Mouse (Mus musculus): ENCODE measurements at regions not wholly inside any gene's neighbourhood (a gene's known extent, or its start where the extent isn't known, plus 50 kb on each side); places are given as distances from the start of the nearest gene placed in this dataset.
"Not testable (repeated sequence)": the region's sequence is repeated elsewhere in the genome, so short reads cannot be mapped to it uniquely, and the experiment has no call there.

GRCm38 (mm10) chr5:82034776-82035175 lies 1014.8 kb downstream of the Adgrl3 start:
- Histone ChIP-seq H3K27ac (no peak overlapping the region), H3K36me3 (no peaks in the 10 kb centered on the region), H3K4me3 (replicated peaks) (no peak overlapping the region), H3K4me1 (no peaks in the 10 kb centered on the region), H3K4me2 (no peak overlapping the region), H3K9me3 (no peaks in the 10 kb centered on the region), H3K9ac (no peak overlapping the region), H3K27me3 (replicated peaks) (no peaks in the 10 kb centered on the region)
- 75% methylated on average over 7 of the region's 7 CpGs for WGBS
- ATAC-seq (ENCODE audit: insufficient read depth, low FRiP score, low read depth): no peak

DNA sequence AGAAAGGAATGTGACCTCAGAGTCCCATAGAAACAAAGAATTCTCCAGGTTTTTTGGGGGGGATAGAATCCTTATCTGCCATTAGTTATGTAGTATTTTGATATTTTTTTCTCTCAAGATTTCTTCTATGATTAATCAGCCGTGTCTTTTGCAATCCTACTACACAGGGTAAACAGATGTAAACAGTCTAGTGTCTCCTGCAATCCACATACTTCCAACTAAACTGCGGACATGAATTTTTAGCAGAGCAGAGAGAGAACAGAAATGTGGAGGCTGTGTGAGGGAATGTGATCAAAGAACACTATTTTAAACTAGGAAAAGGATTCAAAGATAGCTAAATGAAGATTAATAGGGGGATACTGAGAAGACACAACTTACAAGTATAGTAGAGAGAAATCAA lies 1026.2 kb downstream of the Adgrl3 start:
- no peak overlapping the region for H3K9ac ChIP-seq
- no peaks in the 10 kb centered on the region for H3K9me3 ChIP-seq
- no peak for ATAC-seq (ENCODE audit: insufficient read depth, low FRiP score, low read depth)
- no peaks in the 10 kb centered on the region for H3K27me3 ChIP-seq (replicated peaks)
- no peaks in the 10 kb centered on the region for H3K4me1 ChIP-seq
- WGBS: 51% methylated on average over 2 of the region's 2 CpGs
- H3K36me3 ChIP-seq: no peaks in the 10 kb centered on the region
- no peak overlapping the region for H3K4me2 ChIP-seq
- H3K4me3 ChIP-seq (replicated peaks): no peak overlapping the region
- H3K27ac ChIP-seq: no peak overlapping the region

DNA sequence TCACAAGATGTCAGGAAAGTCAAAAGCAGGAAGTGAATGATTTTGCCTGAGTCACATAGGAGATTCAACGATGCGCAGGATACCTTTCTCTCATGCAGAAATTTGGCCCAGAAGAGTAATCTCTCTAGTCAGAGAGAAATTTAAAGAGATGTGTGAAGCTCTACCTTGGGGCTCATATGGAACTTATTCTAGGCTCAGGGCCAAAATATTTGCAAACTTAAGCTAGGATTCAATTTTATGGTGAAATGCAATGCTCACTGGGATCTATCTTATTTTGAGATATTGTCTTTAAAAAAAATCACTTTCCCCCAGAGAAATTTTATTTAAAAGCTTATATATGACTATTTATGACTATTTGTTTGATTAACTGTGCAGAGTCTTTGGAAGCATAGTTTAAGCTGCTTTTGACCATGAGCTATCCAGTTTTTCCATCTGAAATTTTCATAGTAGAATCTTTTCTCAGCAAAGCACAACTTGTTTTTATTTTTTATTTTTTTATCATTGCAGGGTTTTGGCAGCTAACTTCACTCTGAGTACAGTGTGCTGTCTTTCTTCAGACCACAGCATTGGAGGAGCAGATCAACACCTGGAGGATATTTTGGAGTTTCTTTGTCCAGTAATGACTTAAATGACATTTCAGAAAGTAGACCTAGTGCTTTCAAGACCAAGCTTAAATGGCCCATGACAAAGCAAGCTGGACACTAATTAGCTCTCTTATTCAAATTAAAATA lies 1039.3 kb downstream of the Adgrl3 start:
- ATAC-seq (ENCODE audit: insufficient read depth, low FRiP score, low read depth): no peak
- Histone ChIP-seq H3K4me2 (no peak overlapping the region), H3K4me3 (replicated peaks) (no peak overlapping the region), H3K36me3 (no peaks in the 10 kb centered on the region), H3K27me3 (replicated peaks) (no peaks in the 10 kb centered on the region), H3K27ac (no peak overlapping the region), H3K9me3 (no peaks in the 10 kb centered on the region), H3K4me1 (no peaks in the 10 kb centered on the region), H3K9ac (no peak overlapping the region)
- WGBS: 68% methylated on average over 2 of the region's 2 CpGs

GRCm38 (mm10) chr5:82060679-82061078 lies 1040.7 kb downstream of the Adgrl3 start:
- Histone ChIP-seq H3K4me2 (no peak overlapping the region), H3K9me3 (no peaks in the 10 kb centered on the region), H3K27me3 (replicated peaks) (no peaks in the 10 kb centered on the region), H3K4me1 (no peaks in the 10 kb centered on the region), H3K27ac (no peak overlapping the region), H3K36me3 (no peaks in the 10 kb centered on the region), H3K4me3 (replicated peaks) (no peak overlapping the region), H3K9ac (no peak overlapping the region)
- no peak for ATAC-seq (ENCODE audit: insufficient read depth, low FRiP score, low read depth)
- 67% methylated on average over 1 of the region's 1 CpGs for WGBS

- 85% methylated on average over 13 of the region's 13 CpGs for WGBS
- not testable (repeated sequence) for H3K4me2 ChIP-seq; H3K9me3 ChIP-seq; H3K36me3 ChIP-seq; H3K27me3 ChIP-seq (replicated peaks); ATAC-seq (ENCODE audit: insufficient read depth, low FRiP score, low read depth); H3K4me3 ChIP-seq (replicated peaks); H3K9ac ChIP-seq; H3K4me1 ChIP-seq; H3K27ac ChIP-seq
These were observed 1049.3 kb downstream of the Adgrl3 start for GRCm38 (mm10) chr5:82069221-82069620.

DNA sequence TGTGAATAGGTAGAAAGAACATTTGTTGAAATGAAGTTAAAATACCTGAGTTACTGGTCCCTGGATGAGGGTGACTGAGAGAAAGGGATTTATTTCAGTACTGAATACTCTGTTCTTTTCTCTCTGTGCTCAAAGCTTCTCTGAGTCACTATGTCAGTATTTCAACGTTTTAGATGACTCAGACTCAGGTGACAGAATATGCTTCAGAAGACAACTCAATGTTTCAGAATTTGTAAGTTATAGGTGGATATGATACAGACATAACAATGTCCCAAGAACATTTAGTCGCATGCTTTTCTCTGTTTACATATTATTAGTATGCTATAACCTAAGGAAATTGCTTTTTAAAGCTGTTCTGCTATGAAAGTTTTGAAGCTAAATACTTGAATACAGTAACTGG lies 1069.5 kb downstream of the Adgrl3 start:
- Histone ChIP-seq H3K9me3 (no peaks in the 10 kb centered on the region), H3K4me1 (no peaks in the 10 kb centered on the region), H3K36me3 (no peaks in the 10 kb centered on the region), H3K4me2 (no peak overlapping the region), H3K27ac (no peak overlapping the region), H3K9ac (no peak overlapping the region), H3K27me3 (replicated peaks) (no peaks in the 10 kb centered on the region), H3K4me3 (replicated peaks) (no peak overlapping the region)
- no peak for ATAC-seq (ENCODE audit: insufficient read depth, low FRiP score, low read depth)
- WGBS: 64% methylated on average over 2 of the region's 2 CpGs

- H3K4me3 ChIP-seq (replicated peaks): no peak overlapping the region
These were observed 1083.3 kb downstream of the Adgrl3 start for GRCm38 (mm10) chr5:82103056-82103807.

GRCm38 (mm10) chr5:82103857-82104256 lies 1083.9 kb downstream of the Adgrl3 start:
- H3K4me1 ChIP-seq: no peaks in the 10 kb centered on the region
- no peak overlapping the region for H3K4me2 ChIP-seq
- no peaks in the 10 kb centered on the region for H3K27me3 ChIP-seq (replicated peaks)
- no peak overlapping the region for H3K4me3 ChIP-seq (replicated peaks)
- no peaks in the 10 kb centered on the region for H3K9me3 ChIP-seq
- no peak overlapping the region for H3K9ac ChIP-seq
- no peaks in the 10 kb centered on the region for H3K36me3 ChIP-seq
- WGBS: 77% methylated on average over 3 of the region's 3 CpGs
- H3K27ac ChIP-seq: no peak overlapping the region
- no peak for ATAC-seq (ENCODE audit: insufficient read depth, low FRiP score, low read depth)

More at GRCm38 (mm10) chr5:82103056-82103807, 1083.3 kb downstream of the Adgrl3 start:
- WGBS: 81% methylated on average over 6 of the region's 6 CpGs
- H3K9ac ChIP-seq: no peak overlapping the region
- no peak for ATAC-seq (ENCODE audit: insufficient read depth, low FRiP score, low read depth)
- no peak overlapping the region for H3K4me2 ChIP-seq
- no peaks in the 10 kb centered on the region for H3K36me3 ChIP-seq
- H3K4me1 ChIP-seq: no peaks in the 10 kb centered on the region
- H3K9me3 ChIP-seq: no peaks in the 10 kb centered on the region
- H3K27me3 ChIP-seq (replicated peaks): no peaks in the 10 kb centered on the region
- no peak overlapping the region for H3K27ac ChIP-seq

DNA sequence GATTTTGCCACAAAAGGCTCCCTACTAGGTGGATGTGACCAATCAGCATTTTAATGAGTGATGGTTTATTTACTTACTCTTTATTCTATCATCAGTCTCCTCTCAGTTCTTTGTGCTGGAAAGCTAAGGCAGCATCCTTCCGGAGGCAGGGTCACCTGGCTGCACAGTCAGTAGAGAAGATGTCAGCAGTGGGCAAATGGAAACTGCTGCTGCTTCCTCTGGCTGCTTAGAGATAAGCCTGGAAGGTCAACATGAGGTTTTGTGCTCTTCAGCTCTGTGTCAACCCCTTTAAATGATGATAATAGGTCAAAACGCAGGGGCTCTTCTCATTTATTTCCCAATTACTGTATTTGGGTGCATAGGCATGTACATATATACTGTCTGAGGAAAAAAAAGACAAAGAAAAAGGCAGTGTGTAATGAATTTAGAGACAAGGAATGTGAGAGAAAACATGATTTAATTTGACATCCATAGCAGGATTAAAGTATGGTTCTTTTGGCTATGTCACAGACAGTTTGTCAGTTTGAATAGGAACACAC lies 1106.1 kb downstream of the Adgrl3 start:
- ATAC-seq (ENCODE audit: insufficient read depth, low FRiP score, low read depth): no peak
- Histone ChIP-seq H3K9me3 (no peaks in the 10 kb centered on the region), H3K9ac (no peak overlapping the region), H3K4me2 (no peak overlapping the region), H3K4me1 (no peaks in the 10 kb centered on the region), H3K36me3 (no peaks in the 10 kb centered on the region), H3K27ac (no peak overlapping the region), H3K27me3 (replicated peaks) (no peaks in the 10 kb centered on the region), H3K4me3 (replicated peaks) (no peak overlapping the region)
- 13% methylated on average over 2 of the region's 2 CpGs for WGBS

DNA sequence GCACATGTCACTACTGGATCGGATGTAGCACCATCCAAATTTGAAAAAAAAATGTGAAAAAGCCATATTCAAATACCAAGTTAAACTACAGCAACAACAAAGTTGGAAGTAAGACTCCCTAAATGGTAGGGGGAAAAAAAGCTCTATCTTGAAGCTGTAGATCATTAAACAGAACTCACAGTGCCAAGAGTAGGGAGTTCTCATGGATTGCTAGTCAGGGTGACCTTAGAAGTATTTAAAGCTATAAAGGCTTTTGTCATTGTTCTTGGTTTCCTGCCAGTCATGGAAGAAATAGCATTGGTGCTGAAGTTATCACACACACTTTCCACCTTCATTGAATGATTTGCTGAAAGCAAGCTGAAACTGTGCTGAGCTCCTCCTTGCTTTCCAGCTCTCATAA lies 1122.1 kb downstream of the Adgrl3 start:
- 82% methylated on average over 1 of the region's 1 CpGs for WGBS

More for the DNA sequence above, 1122.1 kb downstream of the Adgrl3 start:
- H3K4me1 ChIP-seq: no peaks in the 10 kb centered on the region
- H3K27me3 ChIP-seq (replicated peaks): no peaks in the 10 kb centered on the region
- H3K27ac ChIP-seq: no peak overlapping the region
- no peak overlapping the region for H3K4me2 ChIP-seq
- H3K9me3 ChIP-seq: no peaks in the 10 kb centered on the region
- H3K36me3 ChIP-seq: no peaks in the 10 kb centered on the region
- no peak overlapping the region for H3K4me3 ChIP-seq (replicated peaks)
- no peak for ATAC-seq (ENCODE audit: insufficient read depth, low FRiP score, low read depth)
- H3K9ac ChIP-seq: no peak overlapping the region
